Comparison of ENCODE assay signal across 14 mouse cellular contexts in the genomic region with DNA sequence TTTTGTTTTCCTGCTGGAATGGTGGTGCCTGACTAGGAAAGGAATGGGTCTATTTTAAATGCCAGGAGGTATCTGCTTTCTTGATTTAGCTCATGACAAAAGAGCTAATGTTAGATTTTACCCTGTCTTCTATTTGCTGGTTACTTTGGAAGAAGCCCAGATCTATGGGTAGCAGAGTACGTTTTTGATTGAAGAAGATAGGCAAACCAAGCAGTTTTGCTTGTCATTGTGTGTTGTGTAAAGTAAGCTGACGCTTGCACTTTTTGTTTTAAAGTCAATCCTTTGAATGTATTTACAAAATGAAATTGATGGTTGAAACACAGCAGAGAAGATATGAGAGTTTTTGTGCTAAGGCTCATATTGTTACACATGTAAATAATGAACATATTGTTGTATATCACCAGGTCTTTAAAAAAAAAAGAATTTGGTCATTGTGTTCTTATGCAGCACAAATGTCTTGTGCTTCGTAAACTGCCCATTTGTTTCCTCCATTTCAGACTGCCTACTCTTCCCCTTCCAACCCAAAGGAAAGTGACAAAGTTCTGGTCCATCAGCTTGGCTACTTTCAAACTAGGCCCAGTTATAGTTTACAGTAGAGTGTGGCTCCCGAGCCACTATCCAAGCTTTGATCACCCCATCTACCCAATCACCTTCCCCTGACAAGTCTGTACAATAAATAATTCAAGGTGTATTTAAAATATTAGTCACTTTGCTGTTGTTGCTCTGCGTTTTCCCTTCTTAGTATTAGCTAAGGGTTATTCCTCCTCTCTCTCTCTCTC. TPM values are rescaled to one million over a fixed set of nuclear protein-coding genes. Genes with fewer than 3 reads are reported as not detected.
DNase-seq lines count a peak whose midpoint lies in the region; ATAC-seq and TF ChIP-seq lines count a peak whose summit lies in the region.
"Had no signal": no experiment of that assay in that cellular context is flagged by ENCODE, and none has a peak within 500 bp of the region (broad histone marks: within the 10 kb centered on the region; RNA-seq: fewer than 3 reads in every experiment).

No protein-coding gene starts in this region.

- peak overlapping the region; percentile 25 for H3K4me2 ChIP-seq in embryonic facial prominence, embryonic 11.5 days (ENCODE audit: low read depth, low read length)
- peak overlapping the region; percentile 58 for H3K4me2 ChIP-seq in midbrain, embryonic 15.5 days
- H3K4me2 ChIP-seq: limb, embryonic 12.5 days; lung, embryonic 15.5 days; stomach, embryonic 15.5 days had no signal

- WGBS in embryonic facial prominence, embryonic 11.5 days: 13% methylated on average over 5 of the region's 5 CpGs
- 14% methylated on average over 5 of the region's 5 CpGs for WGBS in hindbrain, embryonic 10.5 days
- 14% methylated on average over 5 of the region's 5 CpGs for WGBS in midbrain, embryonic 15.5 days

- no peak for TF ChIP-seq CTCF in cortical plate, adult 2 months (IDR thresholded peaks at IDR 0.05; ENCODE audit: extremely low read depth, insufficient read depth, low read length)

- H3K27me3 ChIP-seq in embryonic facial prominence, embryonic 11.5 days (ENCODE audit: control insufficient read depth, insufficient read depth, low read length): peaks cover 51% of the 10 kb centered on the region
- peaks cover 76% of the 10 kb centered on the region for H3K27me3 ChIP-seq in hindbrain, embryonic 10.5 days (ENCODE audit: insufficient read depth, poor library complexity, severe bottlenecking)
- H3K27me3 ChIP-seq in midbrain, embryonic 15.5 days (replicated peaks): no peaks in the 10 kb centered on the region

- no peak for ATAC-seq in embryonic facial prominence, embryonic 11.5 days (replicated peaks; ENCODE audit: insufficient number of reproducible peaks, low FRiP score, low TSS enrichment, low read depth)
- ATAC-seq in midbrain, embryonic 15.5 days (replicated peaks): no peak
- ATAC-seq in megakaryocyte, adult 5-6 weeks (ENCODE audit: poor library complexity, severe bottlenecking): no peak
- ATAC-seq in activated CD4-positive, CD25-positive, alpha-beta regulatory T cell, adult 4 months: no peak

- no peak for DNase-seq in embryonic facial prominence, embryonic 11.5 days (ENCODE audit: low spot score)
- no peak for DNase-seq in hindbrain, embryonic 10.5 days (ENCODE audit: low spot score)
- no peak for DNase-seq in Muller cell, postnatal 12 days (ENCODE audit: inconsistent ontology term)
- DNase-seq: cerebellum, postnatal 25 days; heart, adult 2 months; heart, postnatal 4 days; right cerebral cortex, adult 18-20 months had no signal

- peak overlapping the region; percentile 65 for H3K27ac ChIP-seq in cortical plate, adult 2 months (ENCODE audit: insufficient read depth, low read length)
- H3K27ac ChIP-seq in embryonic facial prominence, embryonic 11.5 days (replicated peaks; ENCODE audit: low read depth, low read length): no peak overlapping the region
- peak overlapping the region; percentile 99 for H3K27ac ChIP-seq in hindbrain, embryonic 10.5 days
- peak overlapping the region; percentile 49; the same call in 1 of the 2 replicates for H3K27ac ChIP-seq in midbrain, embryonic 15.5 days
- H3K27ac ChIP-seq: heart, adult 2 months; limb, embryonic 12.5 days; lung, embryonic 15.5 days; stomach, embryonic 15.5 days had no signal

- H3K36me3 ChIP-seq in embryonic facial prominence, embryonic 11.5 days (replicated peaks; ENCODE audit: control insufficient read depth, insufficient read depth, low read depth, low read length): no peaks in the 10 kb centered on the region
- peaks cover 47% of the 10 kb centered on the region for H3K36me3 ChIP-seq in hindbrain, embryonic 10.5 days
- H3K36me3 ChIP-seq in midbrain, embryonic 15.5 days (replicated peaks): no peaks in the 10 kb centered on the region
- H3K36me3 ChIP-seq: limb, embryonic 12.5 days; lung, embryonic 15.5 days; stomach, embryonic 15.5 days had no signal

- no peaks in the 10 kb centered on the region for H3K9me3 ChIP-seq in embryonic facial prominence, embryonic 11.5 days (replicated peaks; ENCODE audit: control insufficient read depth, low read length)
- no peaks in the 10 kb centered on the region for H3K9me3 ChIP-seq in hindbrain, embryonic 10.5 days
- H3K9me3 ChIP-seq in midbrain, embryonic 15.5 days: no peaks in the 10 kb centered on the region
- H3K9me3 ChIP-seq: limb, embryonic 12.5 days; lung, embryonic 15.5 days; stomach, embryonic 15.5 days had no signal

- TF ChIP-seq POLR2A in cortical plate, adult 2 months (IDR thresholded peaks at IDR 0.05; ENCODE audit: extremely low read depth, insufficient read depth, low read length): no peak

- peak overlapping the region; percentile 25 for H3K4me3 ChIP-seq in cortical plate, adult 2 months (ENCODE audit: insufficient read depth, low read length)
- H3K4me3 ChIP-seq in embryonic facial prominence, embryonic 11.5 days (ENCODE audit: low read depth, low read length): peak overlapping the region; percentile 12; the same call in 1 of the 2 replicates
- H3K4me3 ChIP-seq in hindbrain, embryonic 10.5 days: peak overlapping the region; percentile 84
- H3K4me3 ChIP-seq in midbrain, embryonic 15.5 days: peak overlapping the region; percentile 88
- H3K4me3 ChIP-seq: heart, adult 2 months; limb, embryonic 12.5 days; lung, embryonic 15.5 days; stomach, embryonic 15.5 days had no signal

- no peaks in the 10 kb centered on the region; the same call in 1 of the 2 replicates for H3K4me1 ChIP-seq in cortical plate, adult 2 months (ENCODE audit: control insufficient read depth, insufficient read depth, low read length)
- H3K4me1 ChIP-seq in embryonic facial prominence, embryonic 11.5 days (ENCODE audit: control insufficient read depth, insufficient read depth, low read length): peaks cover 2% of the 10 kb centered on the region; the same call in 1 of the 2 replicates
- H3K4me1 ChIP-seq in hindbrain, embryonic 10.5 days (replicated peaks): peaks cover 49% of the 10 kb centered on the region
- peaks cover 54% of the 10 kb centered on the region for H3K4me1 ChIP-seq in midbrain, embryonic 15.5 days

- H3K9ac ChIP-seq in embryonic facial prominence, embryonic 11.5 days (replicated peaks; ENCODE audit: low read length): no peak overlapping the region
- peak overlapping the region; percentile 39 for H3K9ac ChIP-seq in midbrain, embryonic 15.5 days
- H3K9ac ChIP-seq: limb, embryonic 12.5 days; lung, embryonic 15.5 days; stomach, embryonic 15.5 days had no signal

RNA-seq across cellular contexts. Expression of gene Pou3f3, which starts 6.5 kb away (rescaled TPM):
- polyA plus RNA-seq in cortical plate, adult 2 months (2012; rRNA removed): 37.5 and 39.1 TPM in 2 replicates
- polyA plus RNA-seq in embryonic facial prominence, embryonic 11.5 days (2014; fragmentation: Nextera tagmentation; extraction: Ambion mirVana): 7.2 and 9.9 TPM in 2 replicates
- polyA plus RNA-seq in hindbrain, embryonic 10.5 days (2016; fragmentation: Nextera tagmentation; extraction: Ambion mirVana): 16.8 and 17.8 TPM in 2 replicates
- polyA plus RNA-seq in midbrain, embryonic 15.5 days (2015; fragmentation: Nextera tagmentation; extraction: Ambion mirVana): 19.0 and 21.3 TPM in 2 replicates
- not detected in 2 replicates for total RNA-seq in megakaryocyte, adult 5-6 weeks (2015)
- total RNA-seq in megakaryocyte, adult 5-6 weeks (2017): not detected in 2 replicates
- polyA plus RNA-seq in activated CD4-positive, CD25-positive, alpha-beta regulatory T cell, adult 4 months (2017; shearing (Covaris generic)): under 1 TPM in 1 of 2 experiments, not detected in 1; 0.05 TPM
- total RNA-seq: heart, adult 2 months had no signal
- polyA plus RNA-seq: heart, adult 2 months had no signal

Comparison
In these comparisons a context has a peak if more than half of its experiments do, and no peak if none do; other contexts are left out.
1. H3K4me3 ChIP-seq: peak in every context shown above with its lines; median percentile 88 in midbrain, embryonic 15.5 days; 84 in hindbrain, embryonic 10.5 days; 25 in cortical plate, adult 2 months; 12 in embryonic facial prominence, embryonic 11.5 days.